Mouse (Mus musculus) megakaryocyte, embryonic 14.5 days (primary cell): ENCODE data around the gene Usp15.

Experiments used
- FLI1 ChIP-seq: IDR thresholded peaks from 2 replicates; pipeline ENCODE4 v1.6.1; 2012; ENCODE audit warnings: low read length, inconsistent platforms, mixed read lengths
- GATA1 ChIP-seq: IDR thresholded peaks from 3 replicates; pipeline ENCODE4 v1.6.1; 2012; ENCODE audit warnings: mixed read lengths, low read length, inconsistent platforms, borderline replicate concordance

DNA sequence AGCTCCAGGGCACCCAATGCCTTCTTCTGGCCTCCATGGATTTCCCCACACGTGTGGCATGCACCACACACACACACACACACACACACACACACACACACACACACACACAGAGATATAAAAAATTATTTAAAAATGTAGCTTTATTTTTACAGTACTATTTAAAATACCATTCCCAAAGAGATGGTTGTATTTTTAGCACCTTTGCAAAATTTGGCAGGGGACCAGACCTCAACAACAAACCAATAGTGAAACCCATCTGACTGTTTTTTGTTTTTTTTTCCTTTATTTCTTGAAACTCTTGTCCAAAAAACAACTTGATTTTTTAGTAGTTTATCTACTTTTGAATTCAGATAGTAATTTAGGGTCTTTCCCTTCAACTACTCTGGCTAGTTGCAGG, 88.3 kb downstream of the Usp15 start:
- no peak for TF ChIP-seq GATA1
- TF ChIP-seq FLI1: no peak
